Mouse (Mus musculus) limb, embryonic 10.5 days (tissue): Measurements from ENCODE around the gene Dnah17. TPM values are rescaled to one million over a fixed set of nuclear protein-coding genes. Genes with fewer than 3 reads are reported as not detected.
A peak's percentile ranks its signal among the peaks of the same experiment; 100 is the strongest.

Experiments used
- DNase-seq: peaks from one replicate; pipeline ENCODE4 v3.0.0-alpha.2; 2017; ENCODE audit warnings: low spot score
- H3K27ac ChIP-seq: fragments of 300-500 bp; sonication (generic); 2 replicates; pipeline ENCODE4 v1.5.1; 2016; ENCODE audit warnings: mild to moderate bottlenecking
- H3K27me3 ChIP-seq: fragments of 300-500 bp; sonication (generic); 2 replicates; pipeline ENCODE4 v1.6.1; 2016; ENCODE audit warnings: low read depth, mild to moderate bottlenecking; ENCODE audit not compliant: poor library complexity, severe bottlenecking
- H3K36me3 ChIP-seq: fragments of 300-500 bp; sonication (generic); 2 replicates; pipeline ENCODE4 v1.6.1; 2016; ENCODE audit warnings: mild to moderate bottlenecking, moderate library complexity
- H3K4me1 ChIP-seq: fragments of 300-500 bp; sonication (generic); 2 replicates; pipeline ENCODE4 v1.6.1; 2016
- H3K4me3 ChIP-seq: fragments of 300-500 bp; sonication (generic); 2 replicates; pipeline ENCODE4 v1.5.1; 2016; ENCODE audit warnings: mild to moderate bottlenecking, moderate library complexity
- H3K9me3 ChIP-seq: fragments of 300-500 bp; sonication (generic); replicated peaks from 2 replicates; pipeline ENCODE4 v1.6.1; 2016; ENCODE audit warnings: mild to moderate bottlenecking
- WGBS: fragments of 180-500 bp; shearing (Covaris S2); methylation state at CpG from one replicate; pipeline ENCODE4 v1.1.7; 2016; 5-methylcytosine and 5-hydroxymethylcytosine counted together
- polyA plus RNA-seq: library from polyadenylated mRNA; unstranded; fragments of >200 nt; fragmentation: Nextera tagmentation; extraction: Ambion mirVana; gene quantifications from 2 replicates; pipeline ENCODE4 v1.2.1, GENCODE M21; 2016

Dnah17 gene
- polyA plus RNA-seq, 1 experiment from 2014 or later = 0.23 TPM

GRCm38 (mm10) chr11:117994250-117995057 is 136.0 kb downstream of the Dnah17 start:
- Histone ChIP-seq H3K36me3 (peaks cover 22% of the 10 kb centered on the region), H3K27ac (no peak overlapping the region), H3K27me3 (no peaks in the 10 kb centered on the region), H3K9me3 (no peaks in the 10 kb centered on the region), H3K4me3 (no peak overlapping the region), H3K4me1 (peaks cover 53% of the 10 kb centered on the region)
- WGBS = 58% methylated on average over 9 of the region's 9 CpGs
- DNase-seq = no peak

GRCm38 (mm10) chr11:117993190-117994175 is 137.0 kb downstream of the Dnah17 start:
- Histone ChIP-seq H3K36me3 (peaks cover 13% of the 10 kb centered on the region), H3K4me3 (no peak overlapping the region), H3K27me3 (no peaks in the 10 kb centered on the region), H3K27ac (no peak overlapping the region), H3K4me1 (peaks cover 53% of the 10 kb centered on the region), H3K9me3 (no peaks in the 10 kb centered on the region)
- DNase-seq = no peak
- 74% methylated on average over 14 of the region's 14 CpGs for WGBS

- WGBS = 71% methylated on average over 9 of the region's 9 CpGs
These were observed 138.6 kb downstream of the Dnah17 start for GRCm38 (mm10) chr11:117991502-117992470.

GRCm38 (mm10) chr11:117989926-117990325 is 140.5 kb downstream of the Dnah17 start:
- H3K4me3 ChIP-seq = no peak overlapping the region

More at GRCm38 (mm10) chr11:117991502-117992470, 138.6 kb downstream of the Dnah17 start:
- DNase-seq = no peak
- Histone ChIP-seq H3K27me3 (no peaks in the 10 kb centered on the region), H3K36me3 (0 out of 2 replicates have a peak, but pooled peaks cover 3% of the 10 kb centered on the region), H3K4me1 (peaks cover 67% of the 10 kb centered on the region), H3K4me3 (no peak overlapping the region), H3K27ac (0 out of 2 replicates have a peak overlapping the region, but pooled peaks have one; percentile 14), H3K9me3 (no peaks in the 10 kb centered on the region)

GRCm38 (mm10) chr11:117989241-117989640 is 141.2 kb downstream of the Dnah17 start:
- no peak for DNase-seq
- Histone ChIP-seq H3K36me3 (0 out of 2 replicates have a peak, but pooled peaks cover 3% of the 10 kb centered on the region), H3K27ac (no peak overlapping the region), H3K4me3 (no peak overlapping the region), H3K9me3 (no peaks in the 10 kb centered on the region), H3K4me1 (peaks cover 54% of the 10 kb centered on the region), H3K27me3 (no peaks in the 10 kb centered on the region)
- 93% methylated on average over 4 of the region's 4 CpGs for WGBS

More at GRCm38 (mm10) chr11:117989926-117990325, 140.5 kb downstream of the Dnah17 start:
- H3K27ac ChIP-seq = no peak overlapping the region
- DNase-seq = no peak
- H3K4me1 ChIP-seq = peaks cover 61% of the 10 kb centered on the region
- 0 out of 2 replicates have a peak, but pooled peaks cover 3% of the 10 kb centered on the region for H3K36me3 ChIP-seq
- no peaks in the 10 kb centered on the region for H3K9me3 ChIP-seq
- H3K27me3 ChIP-seq = no peaks in the 10 kb centered on the region
- WGBS = 69% methylated on average over 10 of the region's 10 CpGs

- H3K4me3 ChIP-seq = peak overlapping the region; percentile 100
- no peaks in the 10 kb centered on the region for H3K9me3 ChIP-seq
- no peak for DNase-seq
- H3K4me1 ChIP-seq = peaks cover 41% of the 10 kb centered on the region
- WGBS = 65% methylated on average over 4 of the region's 4 CpGs
- H3K27ac ChIP-seq = no peak overlapping the region
- no peaks in the 10 kb centered on the region for H3K27me3 ChIP-seq
- 0 out of 2 replicates have a peak, but pooled peaks cover 3% of the 10 kb centered on the region for H3K36me3 ChIP-seq
These were observed 142.5 kb downstream of the Dnah17 start for GRCm38 (mm10) chr11:117987968-117988367.

- Histone ChIP-seq H3K9me3 (no peaks in the 10 kb centered on the region), H3K4me3 (peak overlapping the region; percentile 100), H3K4me1 (peaks cover 33% of the 10 kb centered on the region), H3K36me3 (no peaks in the 10 kb centered on the region), H3K27ac (peak overlapping the region; percentile 91), H3K27me3 (no peaks in the 10 kb centered on the region)
- no peak for DNase-seq
- WGBS = under 1% methylated on average over 32 of the region's 32 CpGs
These were observed 143.4 kb downstream of the Dnah17 start for GRCm38 (mm10) chr11:117987032-117987451.

- H3K4me1 ChIP-seq = peaks cover 28% of the 10 kb centered on the region
- no peaks in the 10 kb centered on the region for H3K27me3 ChIP-seq
- H3K9me3 ChIP-seq = no peaks in the 10 kb centered on the region
- peak within 1 kb of the TSS; percentile 100 for H3K4me3 ChIP-seq
- WGBS = 7% methylated on average over 51 of the region's 51 CpGs
- peak within 1 kb of the TSS; percentile 91 for H3K27ac ChIP-seq
- no peaks in the 10 kb centered on the region for H3K36me3 ChIP-seq
- peak; percentile 98 for DNase-seq
These were observed 144.1 kb downstream of the Dnah17 start, which contains the start of gene Pgs1 for GRCm38 (mm10) chr11:117986126-117987031. TSS of gene Pgs1 (plus strand) at chr11:117986292.

- WGBS = 72% methylated on average over 7 of the region's 7 CpGs
- H3K27ac ChIP-seq = no peak overlapping the region
- no peaks in the 10 kb centered on the region for H3K36me3 ChIP-seq
- no peak for DNase-seq
- peaks cover 25% of the 10 kb centered on the region for H3K4me1 ChIP-seq
- no peak overlapping the region for H3K4me3 ChIP-seq
- no peaks in the 10 kb centered on the region for H3K27me3 ChIP-seq
- no peaks in the 10 kb centered on the region for H3K9me3 ChIP-seq
These were observed 146.7 kb downstream of the Dnah17 start for GRCm38 (mm10) chr11:117983770-117984169.

- H3K36me3 ChIP-seq = no peaks in the 10 kb centered on the region
- 67% methylated on average over 5 of the region's 5 CpGs for WGBS
- H3K4me1 ChIP-seq = peaks cover 13% of the 10 kb centered on the region
- no peaks in the 10 kb centered on the region for H3K27me3 ChIP-seq
- DNase-seq = no peak
- H3K4me3 ChIP-seq = no peak overlapping the region
- no peaks in the 10 kb centered on the region for H3K9me3 ChIP-seq
- H3K27ac ChIP-seq = no peak overlapping the region
These were observed 148.0 kb downstream of the Dnah17 start for GRCm38 (mm10) chr11:117982426-117982825.

- DNase-seq = no peak
- Histone ChIP-seq H3K27me3 (peaks cover 18% of the 10 kb centered on the region), H3K9me3 (no peaks in the 10 kb centered on the region), H3K27ac (no peak overlapping the region), H3K4me1 (peaks cover 22% of the 10 kb centered on the region), H3K36me3 (no peaks in the 10 kb centered on the region), H3K4me3 (no peak overlapping the region)
- 77% methylated on average over 7 of the region's 7 CpGs for WGBS
These were observed 151.0 kb downstream of the Dnah17 start for GRCm38 (mm10) chr11:117979388-117979787.
